Mouse (Mus musculus) midbrain, embryonic 14.5 days (tissue): ENCODE data around the gene Sult5a1. TPM values are rescaled to one million over a fixed set of nuclear protein-coding genes. Genes with fewer than 3 reads are reported as not detected.
A peak's percentile ranks its signal among the peaks of the same experiment; 100 is the strongest.

Experiments
- ATAC-seq: fragments of 200-750 bp; cut with Nextera tagmentation; 2 replicates; pipeline ENCODE4 v1.8.0; 2017; ENCODE audit warnings: moderate number of reproducible peaks, moderate library complexity; ENCODE audit not compliant: low FRiP score, low TSS enrichment
- DNase-seq: peaks from one replicate; pipeline ENCODE4 v3.0.0-alpha.2; 2015
- H3K27ac ChIP-seq: fragments of 300-500 bp; sonication (generic); replicated peaks from 2 replicates; pipeline ENCODE4 v1.5.1; 2014; ENCODE audit warnings: mild to moderate bottlenecking, low read depth, low read length, moderate library complexity
- H3K27me3 ChIP-seq: fragments of 300-500 bp; sonication (generic); 2 replicates; pipeline ENCODE4 v1.6.1; 2014; ENCODE audit warnings: low read length, control low read depth, mixed read lengths; ENCODE audit not compliant: control insufficient read depth, insufficient read depth
- H3K36me3 ChIP-seq: fragments of 300-500 bp; sonication (generic); 2 replicates; pipeline ENCODE4 v1.6.1; 2014; ENCODE audit warnings: low read length, control low read depth; ENCODE audit not compliant: control insufficient read depth, insufficient read depth
- H3K4me1 ChIP-seq: fragments of 300-500 bp; sonication (generic); 2 replicates; pipeline ENCODE4 v1.6.1; 2014; ENCODE audit warnings: mild to moderate bottlenecking, antibody characterized with exemption, low read length, control low read depth; ENCODE audit not compliant: control insufficient read depth, insufficient read depth
- H3K4me2 ChIP-seq: fragments of 300-500 bp; sonication (generic); 2 replicates; pipeline ENCODE4 v1.6.1; 2014; ENCODE audit warnings: mild to moderate bottlenecking, low read length, moderate library complexity
- H3K4me3 ChIP-seq: fragments of 300-500 bp; sonication (generic); replicated peaks from 2 replicates; pipeline ENCODE4 v1.5.1; 2014; ENCODE audit warnings: low read depth, low read length
- H3K9ac ChIP-seq: fragments of 300-500 bp; sonication (generic); replicated peaks from 2 replicates; pipeline ENCODE4 v1.6.1; 2014; ENCODE audit warnings: mild to moderate bottlenecking, low read length, moderate library complexity
- H3K9me3 ChIP-seq: fragments of 300-500 bp; sonication (generic); 2 replicates; pipeline ENCODE4 v1.6.1; 2016; ENCODE audit warnings: low read length, control low read depth, mixed read lengths; ENCODE audit not compliant: control insufficient read depth
- WGBS: fragments of 180-500 bp; shearing (Covaris S2); extraction: QIAGEN DNeasy Blood & Tissue Kit; methylation state at CpG from one replicate; pipeline ENCODE4 v1.1.7; 2014; 5-methylcytosine and 5-hydroxymethylcytosine counted together
- polyA plus RNA-seq: library from polyadenylated mRNA; unstranded; fragments of >200 nt; fragmentation: Nextera tagmentation; extraction: Ambion mirVana; gene quantifications from 2 replicates; pipeline ENCODE4 v1.2.1, GENCODE M21; 2014

Sult5a1 gene
- polyA plus RNA-seq, 1 experiment from 2014 or later, result 0.95 TPM

GRCm38 (mm10) chr8:123126193-123126816, 31.8 kb downstream of the Sult5a1 start:
- H3K4me1 ChIP-seq, result no peaks in the 10 kb centered on the region; the same call in 1 of the 2 replicates
- H3K4me3 ChIP-seq, result no peak overlapping the region
- no peak for ATAC-seq
- 5% methylated on average over 19 of the region's 19 CpGs for WGBS
- H3K4me2 ChIP-seq, result no peak overlapping the region
- no peaks in the 10 kb centered on the region for H3K36me3 ChIP-seq
- H3K9ac ChIP-seq, result no peak overlapping the region
- H3K27ac ChIP-seq, result no peak overlapping the region
- no peak for DNase-seq
- no peaks in the 10 kb centered on the region for H3K27me3 ChIP-seq
- no peaks in the 10 kb centered on the region for H3K9me3 ChIP-seq

- H3K4me1 ChIP-seq, result peaks cover 2% of the 10 kb centered on the region
- peaks cover 16% of the 10 kb centered on the region for H3K27me3 ChIP-seq
- no peaks in the 10 kb centered on the region for H3K36me3 ChIP-seq
- no peak overlapping the region for H3K9ac ChIP-seq
- H3K4me3 ChIP-seq, result no peak overlapping the region
- no peak overlapping the region for H3K27ac ChIP-seq
- ATAC-seq (no peak), DNase-seq (no peak)
- H3K9me3 ChIP-seq, result no peaks in the 10 kb centered on the region
- WGBS, result 81% methylated on average over 5 of the region's 5 CpGs
- no peak overlapping the region for H3K4me2 ChIP-seq
These were observed 35.4 kb downstream of the Sult5a1 start for GRCm38 (mm10) chr8:123122670-123123069.

- Histone ChIP-seq H3K9ac (no peak overlapping the region), H3K36me3 (no peaks in the 10 kb centered on the region), H3K27me3 (peaks cover 22% of the 10 kb centered on the region), H3K4me2 (no peak overlapping the region), H3K27ac (no peak overlapping the region), H3K4me1 (peaks cover 8% of the 10 kb centered on the region), H3K9me3 (no peaks in the 10 kb centered on the region), H3K4me3 (no peak overlapping the region)
- DNase-seq (no peak), ATAC-seq (no peak)
- 72% methylated on average over 9 of the region's 9 CpGs for WGBS
These were observed 36.1 kb downstream of the Sult5a1 start for GRCm38 (mm10) chr8:123122059-123122458.

- ATAC-seq (no peak), DNase-seq (no peak)
- no peaks in the 10 kb centered on the region for H3K9me3 ChIP-seq
- 2% methylated on average over 17 of the region's 17 CpGs for WGBS
- H3K27ac ChIP-seq, result no peak overlapping the region
- peaks cover 10% of the 10 kb centered on the region; the same call in 1 of the 2 replicates for H3K4me1 ChIP-seq
- H3K4me2 ChIP-seq, result peak overlapping the region; percentile 70
- peak overlapping the region; percentile 41 for H3K4me3 ChIP-seq
- H3K9ac ChIP-seq, result peak overlapping the region; percentile 54
- H3K27me3 ChIP-seq, result peaks cover 37% of the 10 kb centered on the region
- H3K36me3 ChIP-seq, result no peaks in the 10 kb centered on the region
These were observed 40.4 kb downstream of the Sult5a1 start for GRCm38 (mm10) chr8:123117744-123118143.

GRCm38 (mm10) chr8:123117127-123117731, 40.9 kb downstream of the Sult5a1 start, which contains the start of gene Cpne7:
Gene Cpne7 (plus strand): TSS chr8:123117374.
- H3K9me3 ChIP-seq, result no peaks in the 10 kb centered on the region
- peaks cover 37% of the 10 kb centered on the region for H3K27me3 ChIP-seq
- DNase-seq (peak; percentile 51), ATAC-seq (no peak)
- WGBS, result under 1% methylated on average over 51 of the region's 51 CpGs
- H3K36me3 ChIP-seq, result no peaks in the 10 kb centered on the region
- peaks cover 10% of the 10 kb centered on the region; the same call in 1 of the 2 replicates for H3K4me1 ChIP-seq
- H3K9ac ChIP-seq, result peak within 1 kb of the TSS; percentile 54
- H3K4me2 ChIP-seq, result peak within 1 kb of the TSS; percentile 70
- no peak within 1 kb of the TSS for H3K27ac ChIP-seq
- H3K4me3 ChIP-seq, result peak within 1 kb of the TSS; percentile 41

GRCm38 (mm10) chr8:123114644-123115043, 43.5 kb downstream of the Sult5a1 start:
- WGBS, result 67% methylated on average over 3 of the region's 3 CpGs
- H3K4me1 ChIP-seq, result peaks cover 10% of the 10 kb centered on the region; the same call in 1 of the 2 replicates

GRCm38 (mm10) chr8:123113908-123114469, 44.1 kb downstream of the Sult5a1 start:
- WGBS, result 68% methylated on average over 2 of the region's 2 CpGs
- H3K4me1 ChIP-seq, result peaks cover 10% of the 10 kb centered on the region; the same call in 1 of the 2 replicates
- ATAC-seq (no peak), DNase-seq (no peak)
- H3K27ac ChIP-seq, result no peak overlapping the region
- H3K4me2 ChIP-seq, result no peak overlapping the region
- no peak overlapping the region for H3K9ac ChIP-seq
- no peaks in the 10 kb centered on the region for H3K9me3 ChIP-seq
- no peaks in the 10 kb centered on the region for H3K36me3 ChIP-seq
- no peak overlapping the region for H3K4me3 ChIP-seq
- peaks cover 33% of the 10 kb centered on the region for H3K27me3 ChIP-seq

More at GRCm38 (mm10) chr8:123114644-123115043, 43.5 kb downstream of the Sult5a1 start:
- no peak for DNase-seq
- no peak overlapping the region for H3K27ac ChIP-seq
- H3K9ac ChIP-seq, result no peak overlapping the region
- no peak for ATAC-seq
- H3K27me3 ChIP-seq, result peaks cover 37% of the 10 kb centered on the region
- H3K9me3 ChIP-seq, result no peaks in the 10 kb centered on the region
- H3K36me3 ChIP-seq, result no peaks in the 10 kb centered on the region
- H3K4me2 ChIP-seq, result no peak overlapping the region
- no peak overlapping the region for H3K4me3 ChIP-seq

GRCm38 (mm10) chr8:123112892-123113291, 45.2 kb downstream of the Sult5a1 start:
- no peak overlapping the region for H3K9ac ChIP-seq
- no peaks in the 10 kb centered on the region for H3K36me3 ChIP-seq
- no peaks in the 10 kb centered on the region for H3K9me3 ChIP-seq
- H3K4me3 ChIP-seq, result no peak overlapping the region
- 88% methylated on average over 9 of the region's 9 CpGs for WGBS
- no peak for DNase-seq
- ATAC-seq, result no peak
- no peak overlapping the region for H3K27ac ChIP-seq
- H3K27me3 ChIP-seq, result peaks cover 24% of the 10 kb centered on the region
- no peak overlapping the region for H3K4me2 ChIP-seq
- peaks cover 10% of the 10 kb centered on the region; the same call in 1 of the 2 replicates for H3K4me1 ChIP-seq
